Mouse (Mus musculus): ENCODE measurements at regions not wholly inside any gene's neighbourhood (a gene's known extent, or its start where the extent isn't known, plus 50 kb on each side); places are given as distances from the start of the nearest gene placed in this dataset.

GRCm38 (mm10) chr2:117941517-117942096 is 170.1 kb upstream of the Thbs1 start:
- no peaks in the 10 kb centered on the region for H3K27me3 ChIP-seq (ENCODE audit: control insufficient read depth, insufficient read depth, low read length)
- no peak overlapping the region for H3K27ac ChIP-seq (ENCODE audit: insufficient read depth, low read length)
- H3K36me3 ChIP-seq (ENCODE audit: control insufficient read depth, insufficient read depth, low read length): no peaks in the 10 kb centered on the region
- no peaks in the 10 kb centered on the region for H3K4me1 ChIP-seq (ENCODE audit: control insufficient read depth, insufficient read depth, insufficient read length)
- DNase-seq (ENCODE audit: low read depth in 1 of 2, low spot score in 2 of 2): no peak
- no peak for TF ChIP-seq CTCF (IDR thresholded peaks at IDR 0.05; ENCODE audit: extremely low read depth, insufficient read depth, insufficient read length, insufficient replicate concordance)
- no peak for TF ChIP-seq POLR2A (IDR thresholded peaks at IDR 0.05; ENCODE audit: low read depth, low read length)
- 44% methylated on average over 6 of the region's 6 CpGs for WGBS
- no peak overlapping the region for H3K4me3 ChIP-seq (ENCODE audit: extremely low read depth, insufficient read depth, insufficient read length)

DNA sequence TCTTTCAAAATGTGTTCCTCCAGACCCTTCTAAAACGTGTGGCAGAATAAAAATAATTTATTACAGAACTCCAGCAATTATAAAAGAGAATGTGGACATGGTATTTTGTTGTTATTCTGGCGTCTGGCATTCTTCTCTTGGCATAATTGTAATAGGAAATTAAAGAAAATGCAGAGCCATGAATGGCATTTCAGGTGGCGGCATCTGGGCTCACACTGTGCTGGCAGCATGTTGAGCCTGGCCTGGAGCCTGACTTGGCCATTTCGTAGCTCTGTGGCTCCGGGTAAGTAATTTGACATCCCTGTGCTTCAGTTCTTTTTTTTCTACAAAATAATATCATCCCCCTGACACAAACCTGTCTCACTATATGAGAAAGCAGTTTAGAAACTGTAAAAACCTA is 168.0 kb upstream of the Thbs1 start:
- H3K27ac ChIP-seq (ENCODE audit: insufficient read depth, low read length): no peak overlapping the region
- DNase-seq (ENCODE audit: low read depth in 1 of 2, low spot score in 2 of 2): no peak
- no peak for TF ChIP-seq CTCF (IDR thresholded peaks at IDR 0.05; ENCODE audit: extremely low read depth, insufficient read depth, insufficient read length, insufficient replicate concordance)
- TF ChIP-seq POLR2A (IDR thresholded peaks at IDR 0.05; ENCODE audit: low read depth, low read length): no peak
- H3K4me3 ChIP-seq (ENCODE audit: extremely low read depth, insufficient read depth, insufficient read length): no peak overlapping the region
- no peaks in the 10 kb centered on the region for H3K4me1 ChIP-seq (ENCODE audit: control insufficient read depth, insufficient read depth, insufficient read length)
- 82% methylated on average over 5 of the region's 5 CpGs for WGBS
- H3K36me3 ChIP-seq (ENCODE audit: control insufficient read depth, insufficient read depth, low read length): no peaks in the 10 kb centered on the region
- no peaks in the 10 kb centered on the region for H3K27me3 ChIP-seq (ENCODE audit: control insufficient read depth, insufficient read depth, low read length)

DNA sequence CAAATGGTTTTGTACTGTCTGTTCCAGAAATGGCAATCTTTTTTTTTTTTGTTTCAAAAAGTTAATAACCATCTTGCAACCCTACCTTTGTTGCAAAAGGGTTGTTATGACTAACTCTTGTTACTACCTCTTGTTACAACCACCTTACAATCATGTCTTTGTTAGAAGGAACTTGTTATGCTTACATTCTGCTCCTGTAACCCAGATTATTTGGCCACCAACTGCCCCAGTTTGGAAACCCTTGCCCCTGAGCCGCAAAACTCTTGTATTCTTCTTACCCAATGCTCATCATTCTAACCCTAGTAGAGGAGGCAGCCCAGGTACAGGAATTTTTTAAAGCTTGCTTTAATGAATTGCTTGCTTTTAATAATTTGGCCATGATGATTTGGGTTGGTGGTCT is 167.4 kb upstream of the Thbs1 start:
- DNase-seq (ENCODE audit: low read depth in 1 of 2, low spot score in 2 of 2): no peak
- H3K36me3 ChIP-seq (ENCODE audit: control insufficient read depth, insufficient read depth, low read length): no peaks in the 10 kb centered on the region
- WGBS: 90% methylated on average over 1 of the region's 1 CpGs
- no peak overlapping the region for H3K4me3 ChIP-seq (ENCODE audit: extremely low read depth, insufficient read depth, insufficient read length)
- H3K27ac ChIP-seq (ENCODE audit: insufficient read depth, low read length): no peak overlapping the region
- H3K27me3 ChIP-seq (ENCODE audit: control insufficient read depth, insufficient read depth, low read length): no peaks in the 10 kb centered on the region
- TF ChIP-seq POLR2A (IDR thresholded peaks at IDR 0.05; ENCODE audit: low read depth, low read length): no peak
- no peak for TF ChIP-seq CTCF (IDR thresholded peaks at IDR 0.05; ENCODE audit: extremely low read depth, insufficient read depth, insufficient read length, insufficient replicate concordance)
- no peaks in the 10 kb centered on the region for H3K4me1 ChIP-seq (ENCODE audit: control insufficient read depth, insufficient read depth, insufficient read length)

DNA sequence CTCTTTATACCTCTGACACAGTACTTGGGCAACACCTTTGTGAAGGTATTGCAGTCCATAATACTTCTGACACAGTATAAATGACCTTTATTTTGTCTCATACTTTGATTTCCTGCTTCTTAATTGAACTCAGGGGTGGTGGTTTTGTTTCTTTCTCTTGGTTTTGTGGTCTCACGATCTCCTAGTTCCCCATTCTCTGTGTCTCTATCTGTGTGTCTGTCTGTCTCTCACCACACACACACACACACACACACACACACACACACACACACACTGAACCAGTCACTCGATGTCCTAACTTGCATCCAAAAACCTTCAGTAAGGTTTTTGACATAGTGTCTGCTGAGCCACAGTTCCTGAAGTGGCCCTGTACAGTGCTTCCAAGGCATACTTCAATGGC is 166.7 kb upstream of the Thbs1 start:
- DNase-seq (ENCODE audit: low read depth in 1 of 2, low spot score in 2 of 2): no peak
- no peaks in the 10 kb centered on the region for H3K4me1 ChIP-seq (ENCODE audit: control insufficient read depth, insufficient read depth, insufficient read length)
- 8% methylated on average over 2 of the region's 2 CpGs for WGBS
- H3K27me3 ChIP-seq (ENCODE audit: control insufficient read depth, insufficient read depth, low read length): no peaks in the 10 kb centered on the region
- no peak overlapping the region for H3K27ac ChIP-seq (ENCODE audit: insufficient read depth, low read length)
- no peaks in the 10 kb centered on the region for H3K36me3 ChIP-seq (ENCODE audit: control insufficient read depth, insufficient read depth, low read length)
- no peak overlapping the region for H3K4me3 ChIP-seq (ENCODE audit: extremely low read depth, insufficient read depth, insufficient read length)
- TF ChIP-seq CTCF (IDR thresholded peaks at IDR 0.05; ENCODE audit: extremely low read depth, insufficient read depth, insufficient read length, insufficient replicate concordance): no peak
- no peak for TF ChIP-seq POLR2A (IDR thresholded peaks at IDR 0.05; ENCODE audit: low read depth, low read length)

DNA sequence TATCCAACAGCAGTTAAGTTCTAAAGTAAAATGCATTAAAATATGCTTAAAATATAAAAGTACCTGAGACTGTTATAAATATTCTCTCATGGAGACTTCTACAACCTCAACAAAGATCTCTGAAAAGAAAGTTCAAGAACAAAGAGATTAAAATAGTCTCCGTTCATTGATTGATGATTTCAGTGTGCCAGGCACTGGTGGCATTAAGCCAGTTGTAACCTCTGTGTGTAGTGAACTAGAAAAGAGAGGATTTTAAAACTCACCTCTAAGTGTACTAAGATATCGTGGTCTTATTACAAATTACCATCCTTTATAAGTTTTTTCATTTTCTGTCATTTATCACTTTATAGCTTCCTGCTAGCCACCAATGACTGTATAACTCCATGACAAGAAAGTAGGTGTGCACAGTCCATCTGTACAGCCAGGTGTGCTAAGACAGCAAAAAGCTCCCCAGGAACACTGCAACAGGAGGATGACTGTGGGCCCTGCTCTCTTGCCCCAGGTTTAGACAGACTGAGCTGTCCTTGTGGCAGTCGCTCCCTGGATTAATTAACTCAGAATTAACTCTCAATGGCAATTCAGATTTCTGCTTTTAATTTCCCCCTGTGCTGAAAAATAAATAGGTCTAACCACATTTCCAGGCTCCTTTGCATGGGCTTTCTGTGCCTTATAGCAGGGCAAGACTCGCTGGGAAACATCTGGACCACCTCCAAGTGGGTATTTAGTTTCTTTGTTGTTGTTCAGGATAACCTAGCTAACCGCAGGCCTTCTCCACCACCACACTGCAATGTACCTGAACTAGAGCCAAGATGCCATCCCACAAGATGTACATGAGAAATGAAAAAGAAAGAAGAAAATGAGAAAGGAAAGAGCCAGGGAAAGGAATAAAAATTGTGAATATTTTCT is 161.0 kb upstream of the Thbs1 start:
- H3K36me3 ChIP-seq (ENCODE audit: control insufficient read depth, insufficient read depth, low read length): no peaks in the 10 kb centered on the region
- H3K4me3 ChIP-seq (ENCODE audit: extremely low read depth, insufficient read depth, insufficient read length): no peak overlapping the region
- WGBS: 62% methylated on average over 5 of the region's 5 CpGs
- peaks cover 3% of the 10 kb centered on the region; the same call in 1 of the 2 replicates for H3K4me1 ChIP-seq (ENCODE audit: control insufficient read depth, insufficient read depth, insufficient read length)
- no peak overlapping the region for H3K27ac ChIP-seq (ENCODE audit: insufficient read depth, low read length)
- DNase-seq (ENCODE audit: low read depth in 1 of 2, low spot score in 2 of 2): no peak
- H3K27me3 ChIP-seq (ENCODE audit: control insufficient read depth, insufficient read depth, low read length): no peaks in the 10 kb centered on the region; the same call in 1 of the 2 replicates
- TF ChIP-seq POLR2A (IDR thresholded peaks at IDR 0.05; ENCODE audit: low read depth, low read length): no peak
- TF ChIP-seq CTCF (IDR thresholded peaks at IDR 0.05; ENCODE audit: extremely low read depth, insufficient read depth, insufficient read length, insufficient replicate concordance): no peak

GRCm38 (mm10) chr2:117951337-117951718 is 160.3 kb upstream of the Thbs1 start:
- peaks cover 3% of the 10 kb centered on the region; the same call in 1 of the 2 replicates for H3K4me1 ChIP-seq (ENCODE audit: control insufficient read depth, insufficient read depth, insufficient read length)
- TF ChIP-seq POLR2A (IDR thresholded peaks at IDR 0.05; ENCODE audit: low read depth, low read length): no peak
- no peak overlapping the region for H3K4me3 ChIP-seq (ENCODE audit: extremely low read depth, insufficient read depth, insufficient read length)
- no peak for DNase-seq (ENCODE audit: low read depth in 1 of 2, low spot score in 2 of 2)
- H3K27me3 ChIP-seq (ENCODE audit: control insufficient read depth, insufficient read depth, low read length): no peaks in the 10 kb centered on the region; the same call in 1 of the 2 replicates
- no peaks in the 10 kb centered on the region for H3K36me3 ChIP-seq (ENCODE audit: control insufficient read depth, insufficient read depth, low read length)
- no peak overlapping the region for H3K27ac ChIP-seq (ENCODE audit: insufficient read depth, low read length)
- WGBS: 29% methylated on average over 2 of the region's 2 CpGs

DNA sequence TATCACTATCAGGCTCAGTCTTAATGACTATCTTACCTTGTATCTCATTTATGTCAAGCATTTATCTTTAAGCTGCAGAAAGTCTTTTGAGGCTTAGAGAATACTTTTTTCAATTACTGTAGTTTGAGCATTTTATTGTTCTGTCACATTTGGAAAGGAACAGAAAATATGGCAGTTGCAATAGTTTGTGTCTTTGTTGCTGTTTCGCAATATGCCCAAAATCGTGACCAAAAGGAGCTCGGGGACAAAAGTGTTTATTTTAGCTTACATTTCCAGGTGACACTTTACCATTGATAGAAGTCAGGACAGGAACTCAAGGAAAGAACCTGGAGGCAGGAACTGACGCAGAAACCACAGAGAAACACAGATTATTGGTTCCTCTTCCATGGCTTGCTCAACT is 152.9 kb upstream of the Thbs1 start:
- Histone ChIP-seq H3K36me3 (ENCODE audit: control insufficient read depth, insufficient read depth, low read length) (no peaks in the 10 kb centered on the region), H3K4me3 (ENCODE audit: extremely low read depth, insufficient read depth, insufficient read length) (no peak overlapping the region), H3K27ac (ENCODE audit: insufficient read depth, low read length) (no peak overlapping the region), H3K27me3 (ENCODE audit: control insufficient read depth, insufficient read depth, low read length) (no peaks in the 10 kb centered on the region), H3K4me1 (ENCODE audit: control insufficient read depth, insufficient read depth, insufficient read length) (peaks cover 6% of the 10 kb centered on the region; the same call in 1 of the 2 replicates)
- 78% methylated on average over 4 of the region's 4 CpGs for WGBS
- DNase-seq (ENCODE audit: low read depth in 1 of 2, low spot score in 2 of 2): no peak
- TF ChIP-seq CTCF (IDR thresholded peaks at IDR 0.05; ENCODE audit: extremely low read depth, insufficient read depth, insufficient read length, insufficient replicate concordance) (no peak), POLR2A (IDR thresholded peaks at IDR 0.05; ENCODE audit: low read depth, low read length) (no peak)

All from spleen, adult 2 months (tissue).